Mouse (Mus musculus) layer of hippocampus, postnatal 36 days (tissue): Measurements from ENCODE around the gene Prkag2. TPM values are rescaled to one million over a fixed set of nuclear protein-coding genes. Genes with fewer than 3 reads are reported as not detected.

Experiments
- DNase-seq, 2 experiments: peaks; one replicate each; pipeline ENCODE4 v3.0.0; 2022
- total RNA-seq, 2 experiments: library from RNA; stranded (reverse); gene quantifications; 2 replicates each; pipeline ENCODE4 v1.2.3; 2021

Prkag2 gene
- 100 to 1,000 TPM; 180 to 182 TPM for total RNA-seq

GRCm38 (mm10) chr5:25100516-25101125 lies at the start of gene Prkag2:
Prkag2 (minus strand) TSS chr5:25100642.
- peak in 1 of 2 experiments; percentile 53 for DNase-seq

DNA sequence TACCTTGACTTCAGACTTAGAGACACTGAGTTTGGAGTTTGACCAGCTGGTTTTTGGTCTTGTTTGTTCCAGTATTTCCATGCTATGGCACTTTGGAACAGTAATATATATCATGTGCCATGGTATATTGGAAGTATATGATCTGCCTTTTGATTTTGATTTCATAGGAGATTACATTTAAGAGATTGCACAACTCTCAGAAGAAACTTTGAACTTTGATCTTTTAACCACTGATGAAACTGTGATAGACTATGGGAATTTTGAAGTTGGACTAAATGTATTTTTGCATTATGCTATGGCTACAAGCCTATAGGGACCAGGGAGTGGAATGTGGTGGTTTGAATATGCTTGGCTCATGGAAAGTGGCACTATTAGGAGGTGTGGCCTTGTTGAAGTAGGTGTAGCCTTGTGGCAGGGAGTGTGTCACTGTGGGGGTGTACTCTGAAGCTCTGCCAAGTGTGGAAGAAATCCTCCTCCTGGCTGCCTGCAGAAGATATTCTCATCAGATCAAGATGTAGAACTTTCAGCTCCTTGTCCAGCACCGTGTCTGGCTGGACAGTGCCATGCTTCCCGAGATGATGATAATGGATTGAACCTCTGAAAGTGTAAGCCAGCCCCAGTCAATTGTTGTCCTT lies 49.0 kb upstream of the Prkag2 start:
- no peak for DNase-seq

- no peak for DNase-seq
These were observed 46.3 kb upstream of the Prkag2 start for GRCm38 (mm10) chr5:25146705-25147104.

- DNase-seq: no peak
These were observed 27.4 kb upstream of the Prkag2 start for GRCm38 (mm10) chr5:25127865-25128264.

- DNase-seq: no peak
These were observed 25.6 kb upstream of the Prkag2 start for GRCm38 (mm10) chr5:25125884-25126560.

DNA sequence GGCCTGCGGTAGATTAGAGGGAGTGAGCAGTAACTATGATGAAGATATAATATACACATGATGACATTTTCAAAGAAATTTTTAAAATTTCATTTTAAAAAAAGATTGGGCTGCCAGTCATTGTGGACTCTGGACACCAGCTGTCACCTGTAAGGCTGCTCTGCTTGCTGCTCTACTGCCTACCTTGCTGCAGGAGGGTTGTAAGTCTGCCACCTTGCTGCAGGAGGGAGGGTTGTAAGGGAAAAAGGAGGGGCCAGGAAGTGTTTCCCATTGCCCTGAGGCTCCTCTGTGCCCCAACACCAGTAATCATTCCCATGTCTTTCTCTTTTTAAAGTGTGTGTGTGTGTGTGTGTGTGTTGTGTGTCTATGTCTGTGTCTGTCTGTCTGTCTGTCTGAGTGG lies 22.1 kb upstream of the Prkag2 start:
- no peak for DNase-seq

- DNase-seq: peak; percentile 44 to 47
These were observed 18.7 kb upstream of the Prkag2 start for GRCm38 (mm10) chr5:25119148-25119547.

GRCm38 (mm10) chr5:25115997-25116396 lies 15.6 kb upstream of the Prkag2 start:
- DNase-seq: peak; percentile 77 to 78

DNA sequence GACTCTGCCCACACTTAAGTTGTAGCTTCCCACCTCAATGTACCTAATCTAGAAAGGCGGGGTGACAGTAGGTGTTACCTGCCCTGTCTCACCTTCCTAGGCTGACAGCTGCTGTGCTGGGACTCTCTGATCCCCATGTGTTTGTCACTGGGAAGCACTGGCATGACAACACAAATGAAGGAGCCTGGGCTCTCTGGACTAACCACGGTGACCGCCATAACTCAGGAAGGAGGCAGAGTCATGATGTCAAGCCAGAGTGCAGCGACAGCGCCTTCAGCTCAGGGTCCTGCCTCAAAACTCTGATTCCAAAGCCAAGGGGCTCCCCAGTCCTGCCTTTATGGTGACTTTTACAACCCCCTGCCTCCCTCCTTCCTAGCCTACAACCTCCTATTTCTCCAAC lies 14.8 kb upstream of the Prkag2 start:
- DNase-seq: no peak

DNA sequence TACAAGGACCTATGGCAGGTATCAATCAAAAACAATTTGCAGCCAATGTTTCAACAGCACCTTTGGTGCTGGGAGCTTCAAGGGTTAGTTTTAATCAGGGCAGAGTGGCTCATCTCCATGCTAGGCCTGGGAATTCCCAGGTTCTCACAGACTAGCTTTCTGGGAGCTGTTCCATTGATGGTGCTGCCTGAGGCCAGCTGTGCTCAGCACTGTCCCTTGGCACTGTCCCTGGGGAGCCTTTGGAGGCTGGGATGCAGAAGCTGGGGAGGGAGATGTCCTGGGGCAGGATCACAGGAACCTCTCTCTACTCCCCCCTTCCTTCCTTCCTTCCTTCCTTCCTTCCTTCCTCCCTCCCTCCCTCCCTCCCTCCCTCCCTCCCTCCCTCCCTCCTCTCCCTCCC lies 13.7 kb upstream of the Prkag2 start:
- no peak for DNase-seq

- no peak for DNase-seq
These were observed 9.9 kb upstream of the Prkag2 start for GRCm38 (mm10) chr5:25110314-25110713.

GRCm38 (mm10) chr5:25105748-25106147 lies 5.3 kb upstream of the Prkag2 start:
- no peak for DNase-seq

- DNase-seq: no peak
These were observed 683 bp upstream of the Prkag2 start for GRCm38 (mm10) chr5:25101126-25101523.

DNA sequence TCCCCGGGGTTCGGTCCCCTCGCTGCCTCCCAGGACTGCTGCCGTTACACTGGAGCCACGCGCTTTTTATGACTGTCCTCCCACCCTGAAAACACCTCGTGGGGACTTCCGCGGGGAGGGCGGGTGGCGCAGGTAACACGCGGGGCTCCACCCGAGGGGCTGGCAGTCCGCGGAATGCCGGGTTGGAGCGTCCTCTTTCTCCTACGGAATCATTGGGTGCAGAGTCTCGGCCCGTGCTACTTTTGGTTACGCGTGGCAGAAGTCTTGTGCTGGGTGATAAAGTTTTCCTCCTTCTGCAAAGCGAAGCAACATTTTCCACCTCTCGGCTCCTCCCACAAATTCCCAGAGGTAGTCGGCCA lies 306 bp downstream of the Prkag2 start:
- DNase-seq: peak in 1 of 2 experiments; percentile 37

- peak; percentile 69 to 75 for DNase-seq
These were observed 880 bp downstream of the Prkag2 start for GRCm38 (mm10) chr5:25099367-25100156.

DNA sequence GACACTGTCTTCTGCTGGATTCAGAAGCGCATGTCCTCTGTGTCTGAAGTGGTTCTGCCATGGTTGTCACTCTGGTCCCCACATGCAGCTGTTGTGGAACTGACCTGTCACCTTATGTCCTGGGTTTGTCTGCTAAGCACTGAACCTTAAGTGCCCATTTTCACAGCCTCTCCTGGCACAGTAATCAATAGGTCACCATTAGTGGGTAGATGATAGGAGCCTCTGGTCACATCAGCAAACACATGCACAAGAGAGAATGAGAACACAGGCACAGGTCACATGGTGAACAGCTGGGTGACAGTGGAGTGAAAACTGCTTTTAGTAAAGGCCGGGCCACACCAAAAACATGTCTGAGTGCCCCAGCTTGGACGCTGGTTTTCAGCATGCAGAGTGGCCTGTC lies 2.6 kb downstream of the Prkag2 start:
- no peak for DNase-seq

GRCm38 (mm10) chr5:25096431-25096830 lies 4.0 kb downstream of the Prkag2 start:
- no peak for DNase-seq

GRCm38 (mm10) chr5:25092630-25093245 lies 7.7 kb downstream of the Prkag2 start:
- DNase-seq: no peak

DNA sequence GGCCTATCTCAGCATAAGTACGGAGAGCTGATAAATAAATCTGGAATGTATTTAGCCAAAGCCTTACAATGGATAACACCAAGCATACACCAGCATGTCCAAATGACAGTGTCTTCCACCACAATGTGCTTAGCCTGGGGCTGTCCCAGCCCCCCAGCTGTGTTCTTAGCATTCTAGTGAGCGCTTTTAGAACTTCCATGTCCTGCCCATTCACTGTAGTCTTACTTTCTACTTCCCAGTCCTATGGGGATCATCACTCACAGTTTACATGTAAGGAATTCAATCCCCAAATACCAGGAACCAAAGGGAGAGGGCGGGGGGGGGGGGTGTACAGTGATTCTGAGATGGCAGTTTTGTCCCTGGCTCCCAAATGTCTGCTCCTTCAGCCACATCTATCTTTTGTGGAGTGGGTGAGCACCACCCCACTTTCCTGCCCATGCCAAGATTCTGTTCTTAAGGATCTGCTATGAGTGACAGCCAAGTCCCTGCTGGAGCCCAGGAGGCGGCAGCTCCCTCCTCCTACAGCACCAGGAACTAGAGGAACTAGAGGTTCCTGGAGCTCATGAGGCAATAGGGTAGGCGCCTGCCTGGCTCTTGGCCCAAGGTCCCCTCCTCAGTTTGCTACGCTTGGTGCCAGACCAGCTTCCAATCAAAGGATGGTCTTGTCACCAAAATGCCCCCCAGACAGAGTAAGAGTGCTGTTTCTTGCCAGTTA lies 11.0 kb downstream of the Prkag2 start:
- peak in 1 of 2 experiments; percentile 37 for DNase-seq

- DNase-seq: no peak
These were observed 11.8 kb downstream of the Prkag2 start for GRCm38 (mm10) chr5:25088633-25089032.

DNA sequence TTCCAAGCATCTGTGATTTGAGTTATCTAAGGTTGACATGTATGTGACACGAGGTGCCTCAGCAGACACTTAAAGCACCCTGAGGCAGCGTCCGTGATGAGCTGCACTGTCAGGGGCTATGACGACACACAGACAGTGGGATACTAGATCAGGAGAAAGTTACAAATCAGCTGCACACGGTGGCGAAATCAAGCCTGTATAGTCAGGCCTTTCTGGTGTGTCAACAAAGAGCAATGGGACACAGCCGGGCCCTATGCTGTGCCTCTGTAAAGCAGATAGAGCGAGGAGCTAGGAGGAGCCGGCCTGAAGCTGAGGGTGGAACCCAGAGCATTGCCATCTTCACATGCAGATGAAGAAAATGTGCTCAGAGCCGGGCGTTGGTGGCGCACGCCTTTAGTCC lies 12.3 kb downstream of the Prkag2 start:
- DNase-seq: no peak

- DNase-seq: no peak
These were observed 13.4 kb downstream of the Prkag2 start for GRCm38 (mm10) chr5:25087064-25087463.
